Mouse (Mus musculus) brain, embryonic 18.5 days (tissue): ENCODE measurements at regions not wholly inside any gene's neighbourhood (a gene's known extent, or its start where the extent isn't known, plus 50 kb on each side); places are given as distances from the start of the nearest gene placed in this dataset.
"Not testable (repeated sequence)": the region's sequence is repeated elsewhere in the genome, so short reads cannot be mapped to it uniquely, and the experiment has no call there.

ENCODE experiments used
- DNase-seq: peaks from one replicate; pipeline ENCODE4 v3.0.0-alpha.2; 2012; ENCODE audit warnings: low read depth, low spot score

DNA sequence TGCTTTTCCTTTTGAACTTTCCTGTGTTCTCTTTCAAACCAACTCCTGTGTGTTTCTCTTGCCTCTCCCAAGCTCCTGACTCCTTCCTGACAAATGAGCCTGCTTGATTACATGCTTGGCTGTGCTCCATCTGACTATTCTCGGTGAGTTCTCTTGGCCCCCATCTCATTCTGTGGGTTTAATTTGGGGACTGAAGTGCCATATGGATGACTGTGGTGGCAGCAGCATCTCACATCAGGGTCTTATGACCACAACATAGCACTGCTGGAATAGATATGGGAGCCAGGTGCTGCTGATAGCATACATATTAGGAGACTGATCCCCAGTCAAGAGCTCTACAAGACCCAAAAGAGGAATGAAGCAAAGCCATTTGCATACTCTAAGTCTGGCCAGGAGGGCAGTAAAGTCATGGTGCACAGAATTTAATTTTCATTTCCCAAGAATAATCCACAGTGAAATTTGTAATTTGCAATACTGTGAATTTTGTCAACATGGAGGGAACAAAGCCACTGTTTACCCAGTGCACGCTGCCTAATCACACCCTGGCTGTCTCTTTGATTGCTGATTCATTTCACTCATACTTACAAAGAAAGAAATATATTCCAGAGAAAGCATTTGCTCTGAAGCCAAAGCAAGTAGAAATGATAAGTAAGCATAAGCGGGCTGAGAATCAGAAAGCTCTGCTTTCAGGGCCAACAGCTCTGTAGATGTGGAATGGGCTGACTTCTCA lies 1478.4 kb upstream of the Gm7489 start:
- DNase-seq, result no peak

- DNase-seq, result peak; percentile 66
These were observed 1471.6 kb upstream of the Gm7489 start for GRCm38 (mm10) chr15:52412869-52413771.

DNA sequence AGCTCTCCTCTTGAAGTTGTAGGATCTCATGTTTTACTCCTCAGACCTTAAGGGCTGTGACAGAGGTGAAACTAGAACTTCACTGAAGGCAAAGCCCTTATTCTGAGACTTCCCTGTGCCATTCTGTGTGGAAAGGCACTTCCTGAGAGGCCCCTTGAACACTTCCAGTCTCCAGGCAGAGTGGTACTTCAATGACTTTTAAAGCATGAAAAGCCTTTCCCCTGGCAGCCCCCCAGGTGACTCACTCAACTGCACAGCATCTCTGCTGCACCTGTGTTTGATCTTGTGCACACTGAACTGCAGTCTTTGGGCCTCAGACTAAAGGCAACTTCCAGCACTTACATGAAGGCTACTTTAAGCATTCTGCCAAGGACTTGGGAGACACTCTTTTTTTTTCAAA lies 1458.7 kb upstream of the Gm7489 start:
- DNase-seq, result no peak

DNA sequence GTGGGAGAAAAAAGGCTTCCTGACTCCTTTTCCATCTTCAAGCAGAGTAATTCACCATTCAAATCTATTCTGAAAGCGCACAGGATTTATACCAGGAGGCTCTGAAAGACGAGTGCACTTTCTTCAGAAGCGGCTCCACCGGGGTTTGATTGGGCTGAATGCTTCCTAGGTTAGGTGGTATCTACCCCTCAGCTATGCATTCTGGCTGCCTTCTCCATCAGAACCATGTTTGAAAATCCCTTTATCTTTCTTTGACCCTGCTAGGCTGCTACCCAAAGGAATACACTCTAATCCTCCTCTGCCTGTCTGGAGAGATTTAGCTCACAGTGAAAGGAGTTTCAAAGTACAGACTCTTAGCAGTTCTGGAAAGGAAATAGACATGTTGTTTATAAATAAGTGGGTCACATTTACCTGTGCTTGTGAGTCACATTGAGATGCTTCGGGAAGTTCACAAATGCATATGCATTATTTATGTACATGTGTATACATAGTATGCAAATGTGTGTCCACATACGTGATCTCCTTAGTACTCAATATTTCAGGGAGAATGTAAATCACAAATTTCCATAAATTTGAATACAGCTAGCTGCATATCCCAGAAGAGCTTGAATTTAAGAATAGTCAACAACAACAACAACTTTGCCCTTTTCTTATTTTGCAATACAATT lies 1454.1 kb upstream of the Gm7489 start:
- no peak for DNase-seq

GRCm38 (mm10) chr15:52433639-52434038 lies 1451.1 kb upstream of the Gm7489 start:
- no peak for DNase-seq

- no peak for DNase-seq
These were observed 1446.3 kb upstream of the Gm7489 start for GRCm38 (mm10) chr15:52438403-52438802.

DNA sequence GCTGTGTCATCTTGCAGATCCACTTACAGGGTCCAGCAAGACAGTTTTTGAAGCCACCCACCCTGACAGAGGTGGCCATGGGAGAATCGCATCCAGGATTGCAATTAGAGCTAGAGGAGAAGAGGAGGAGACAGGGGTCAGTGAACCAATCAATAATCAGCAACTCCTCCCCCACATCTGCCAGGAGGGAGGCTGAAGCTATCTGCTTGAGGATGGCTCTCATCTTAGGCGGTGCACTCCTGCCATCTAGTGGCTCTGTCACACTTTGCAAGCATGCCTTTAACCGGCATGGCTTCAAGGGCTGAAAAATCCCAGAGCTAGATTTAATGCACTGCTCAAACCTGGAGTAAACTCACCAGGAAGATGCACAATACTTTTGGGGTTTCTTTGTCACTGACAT lies 1425.9 kb upstream of the Gm7489 start:
- DNase-seq, result peak; percentile 71

DNA sequence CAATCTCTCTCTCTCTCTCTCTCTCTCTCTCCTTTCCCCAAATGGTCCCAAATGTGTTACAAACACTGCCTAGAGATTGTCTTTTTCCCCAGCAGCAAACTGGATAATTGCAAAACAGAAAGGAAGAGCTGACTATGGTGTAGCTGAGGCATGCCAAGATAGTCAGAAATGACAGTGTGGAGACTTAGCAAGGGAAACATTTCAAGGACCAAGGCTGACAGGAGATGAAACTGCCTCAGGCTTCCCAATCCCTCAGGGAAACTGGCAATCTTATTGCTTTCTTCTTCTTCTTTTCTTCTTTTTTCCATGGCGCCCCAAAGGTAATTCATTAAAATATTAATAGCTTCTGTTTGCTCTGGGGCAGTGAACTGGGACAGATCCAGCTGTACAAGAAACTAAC lies 1425.4 kb upstream of the Gm7489 start:
- no peak for DNase-seq

GRCm38 (mm10) chr15:52464226-52465138 lies 1420.2 kb upstream of the Gm7489 start:
- no peak for DNase-seq

DNA sequence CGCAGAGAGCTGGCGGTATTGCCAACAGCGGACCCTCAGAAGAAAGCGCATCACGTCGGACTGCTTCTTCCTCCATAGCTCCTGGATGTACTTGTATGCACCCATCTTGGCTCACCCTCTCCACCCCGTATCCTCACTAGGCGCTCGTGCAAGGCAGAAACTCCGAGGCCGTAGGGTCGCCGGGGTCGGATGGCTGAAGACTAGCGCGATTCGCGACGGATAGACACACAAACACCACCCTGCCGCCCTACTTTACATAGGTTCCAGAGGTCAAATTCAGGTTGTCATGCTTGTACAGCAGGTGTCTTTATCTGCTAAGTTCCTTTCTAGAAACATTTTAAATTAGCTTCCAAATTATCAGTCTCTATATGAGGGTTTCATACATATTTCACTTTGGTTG lies 1406.6 kb upstream of the Gm7489 start:
- DNase-seq, result not testable (repeated sequence)

GRCm38 (mm10) chr15:52480834-52481233 lies 1403.9 kb upstream of the Gm7489 start:
- no peak for DNase-seq

GRCm38 (mm10) chr15:52483598-52484165 lies 1401.0 kb upstream of the Gm7489 start:
- peak; percentile 4 for DNase-seq

GRCm38 (mm10) chr15:52484276-52484675 lies 1400.4 kb upstream of the Gm7489 start:
- no peak for DNase-seq

GRCm38 (mm10) chr15:52505278-52505831 lies 1379.4 kb upstream of the Gm7489 start:
- DNase-seq, result peak; percentile 39

GRCm38 (mm10) chr15:52506930-52507329 lies 1377.8 kb upstream of the Gm7489 start:
- DNase-seq, result peak; percentile 32

GRCm38 (mm10) chr15:52508609-52509008 lies 1376.1 kb upstream of the Gm7489 start:
- no peak for DNase-seq

GRCm38 (mm10) chr15:52510137-52510536 lies 1374.6 kb upstream of the Gm7489 start:
- DNase-seq, result no peak

DNA sequence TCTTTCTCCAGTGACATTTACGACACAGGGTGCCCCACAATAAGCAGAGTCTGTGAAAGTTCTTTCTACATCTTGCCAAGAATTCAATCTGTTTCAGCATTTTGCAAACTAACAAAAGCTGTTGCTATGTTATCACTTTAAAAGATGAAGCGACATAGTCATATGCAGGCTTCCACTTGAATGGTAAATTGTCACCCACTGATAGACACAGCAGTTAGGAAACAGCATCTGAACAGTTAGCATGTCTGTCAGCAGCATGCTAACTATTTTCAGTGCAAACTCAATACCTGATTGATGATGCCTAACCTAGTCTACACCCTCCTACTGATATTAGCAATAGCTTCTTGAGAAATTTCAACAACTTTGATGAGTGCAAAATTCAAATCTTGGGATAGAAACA lies 1348.1 kb upstream of the Gm7489 start:
- DNase-seq, result peak; percentile 40

- DNase-seq, result no peak
These were observed 1326.0 kb upstream of the Gm7489 start for GRCm38 (mm10) chr15:52558682-52559081.

DNA sequence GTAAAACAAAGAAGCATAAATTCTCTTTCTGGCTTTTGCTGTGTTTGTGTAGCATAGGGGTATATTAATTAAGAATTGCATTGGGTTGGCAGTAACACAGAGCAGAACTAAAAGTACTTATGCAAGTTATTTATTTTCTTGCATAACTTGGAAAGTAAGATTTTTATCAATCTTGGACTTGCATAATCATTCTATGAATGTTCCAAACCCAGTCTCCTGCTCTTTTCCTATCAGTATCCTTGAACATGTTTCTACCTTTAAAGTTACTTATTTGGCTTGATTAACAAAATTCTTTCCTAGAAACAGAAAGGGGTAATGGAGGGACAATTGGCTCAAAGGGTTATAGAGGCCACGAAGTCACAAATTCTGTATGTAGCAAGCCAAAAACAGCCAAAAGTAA lies 1320.6 kb upstream of the Gm7489 start:
- no peak for DNase-seq
